Mouse (Mus musculus) intestine, postnatal 0 days (tissue): ENCODE results near the gene Ppp1r16b. TPM values are rescaled to one million over a fixed set of nuclear protein-coding genes. Genes with fewer than 3 reads are reported as not detected.

Experiments used
- ATAC-seq: fragments of 200-750 bp; cut with Nextera tagmentation; 2 replicates; pipeline ENCODE4 v1.8.0; 2017; ENCODE audit warnings: mild to moderate bottlenecking, moderate TSS enrichment, moderate library complexity
- H3K27ac ChIP-seq: fragments of 300-500 bp; sonication (generic); 2 replicates; pipeline ENCODE4 v1.5.1; 2014; ENCODE audit warnings: mild to moderate bottlenecking, low read depth, low read length, moderate library complexity
- H3K27me3 ChIP-seq: fragments of 300-500 bp; sonication (generic); replicated peaks from 2 replicates; pipeline ENCODE4 v1.6.1; 2014; ENCODE audit warnings: low read length, mixed read lengths; ENCODE audit not compliant: control insufficient read depth, insufficient read depth
- H3K36me3 ChIP-seq: fragments of 300-500 bp; sonication (generic); 2 replicates; pipeline ENCODE4 v1.6.1; 2014; ENCODE audit warnings: mild to moderate bottlenecking, moderate library complexity; ENCODE audit not compliant: control insufficient read depth, insufficient read depth
- H3K4me1 ChIP-seq: fragments of 300-500 bp; sonication (generic); replicated peaks from 2 replicates; pipeline ENCODE4 v1.6.1; 2014; ENCODE audit warnings: antibody characterized with exemption, low read length, mixed read lengths; ENCODE audit not compliant: control insufficient read depth, insufficient read depth
- H3K4me2 ChIP-seq: fragments of 300-500 bp; sonication (generic); replicated peaks from 2 replicates; pipeline ENCODE4 v1.6.1; 2014; ENCODE audit warnings: low read depth, mild to moderate bottlenecking, moderate library complexity
- H3K4me3 ChIP-seq: fragments of 300-500 bp; sonication (generic); 2 replicates; pipeline ENCODE4 v1.5.1; 2014; ENCODE audit warnings: low read depth, low read length
- H3K9ac ChIP-seq: fragments of 300-500 bp; sonication (generic); 2 replicates; pipeline ENCODE4 v1.6.1; 2014; ENCODE audit warnings: mild to moderate bottlenecking, low read depth, low read length
- H3K9me3 ChIP-seq: fragments of 300-500 bp; sonication (generic); 2 replicates; pipeline ENCODE4 v1.6.1; 2016; ENCODE audit warnings: mixed run types; ENCODE audit not compliant: control insufficient read depth
- CTCF ChIP-seq: sonication (generic); IDR thresholded peaks from 2 replicates; pipeline ENCODE4 v1.5.1; 2016; ENCODE audit warnings: low read depth, mild to moderate bottlenecking, control low read depth, antibody characterized with exemption, moderate library complexity
- WGBS: fragments of 180-500 bp; shearing (Covaris S2); extraction: QIAGEN DNeasy Blood & Tissue Kit; methylation state at CpG from one replicate; pipeline ENCODE4 v1.1.7; 2014; 5-methylcytosine and 5-hydroxymethylcytosine counted together
- polyA plus RNA-seq: library from polyadenylated mRNA; unstranded; fragments of >200 nt; fragmentation: Nextera tagmentation; extraction: Ambion mirVana; gene quantifications from 2 replicates; pipeline ENCODE4 v1.2.1, GENCODE M21; 2015

Ppp1r16b gene
- polyA plus RNA-seq, 1 experiment from 2014 or later: 3.3 TPM

DNA sequence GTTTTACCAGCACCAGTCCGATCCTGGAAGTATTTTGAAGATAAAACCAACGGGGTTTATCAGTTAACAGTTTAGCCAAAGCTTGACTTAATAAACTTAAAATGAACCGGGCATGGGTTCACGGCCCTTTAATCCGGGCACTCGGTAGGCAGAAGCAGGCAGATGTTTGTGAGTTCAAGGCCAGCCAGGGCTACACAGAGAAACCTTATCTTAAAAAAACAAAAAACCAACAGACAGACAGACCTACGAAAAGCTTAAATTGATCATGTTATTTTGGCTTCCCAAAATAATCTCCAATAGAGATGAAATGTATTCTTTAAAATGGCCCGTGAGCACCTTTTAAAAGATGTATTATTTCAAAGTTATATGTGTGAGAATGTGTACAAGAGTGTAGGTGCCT, 39.5 kb upstream of the Ppp1r16b start:
- H3K4me2 ChIP-seq: peak overlapping the region; percentile 81
- ATAC-seq: no peak
- H3K4me1 ChIP-seq: no peaks in the 10 kb centered on the region
- no peak for TF ChIP-seq CTCF
- H3K27me3 ChIP-seq: 0 out of 2 replicates have a peak, but pooled peaks cover 11% of the 10 kb centered on the region
- H3K36me3 ChIP-seq: peaks cover 18% of the 10 kb centered on the region
- 0 out of 2 replicates have a peak overlapping the region, but pooled peaks have one; percentile 91 for H3K27ac ChIP-seq
- H3K9ac ChIP-seq: peak overlapping the region; percentile 87
- no peaks in the 10 kb centered on the region for H3K9me3 ChIP-seq
- peak overlapping the region; percentile 99 for H3K4me3 ChIP-seq
- 26% methylated on average over 8 of the region's 8 CpGs for WGBS

DNA sequence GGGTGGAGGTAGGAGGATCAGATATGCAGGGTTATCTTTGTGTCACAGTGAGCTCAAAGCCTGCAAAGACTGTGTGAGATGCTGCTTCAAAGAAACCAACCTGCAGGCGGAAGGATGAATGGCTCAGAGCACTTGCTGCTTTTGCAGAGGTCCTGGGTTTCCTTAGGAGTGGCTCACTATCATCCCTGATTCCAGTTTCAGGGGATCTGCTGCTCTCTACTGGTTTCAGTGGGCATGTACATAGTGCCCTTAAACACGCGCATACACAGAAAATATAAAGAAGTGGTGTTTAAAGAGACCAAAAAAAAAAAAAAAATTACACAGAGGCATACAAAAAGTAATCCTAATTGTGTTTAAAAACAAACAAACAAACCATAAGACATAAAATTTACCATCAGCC, 36.3 kb upstream of the Ppp1r16b start:
- no peaks in the 10 kb centered on the region for H3K9me3 ChIP-seq
- H3K4me2 ChIP-seq: no peak overlapping the region
- H3K27ac ChIP-seq: no peak overlapping the region
- ATAC-seq: no peak
- no peaks in the 10 kb centered on the region for H3K27me3 ChIP-seq
- peaks cover 48% of the 10 kb centered on the region for H3K36me3 ChIP-seq
- WGBS: 74% methylated on average over 3 of the region's 3 CpGs
- H3K4me1 ChIP-seq: no peaks in the 10 kb centered on the region
- no peak overlapping the region for H3K9ac ChIP-seq
- H3K4me3 ChIP-seq: no peak overlapping the region
- TF ChIP-seq CTCF: peak; percentile 63

- H3K4me3 ChIP-seq: no peak overlapping the region
- H3K36me3 ChIP-seq: peaks cover 51% of the 10 kb centered on the region
- no peaks in the 10 kb centered on the region for H3K4me1 ChIP-seq
- H3K27me3 ChIP-seq: no peaks in the 10 kb centered on the region
- no peak overlapping the region for H3K27ac ChIP-seq
- ATAC-seq: no peak
- H3K9ac ChIP-seq: no peak overlapping the region
- WGBS: 60% methylated on average over 1 of the region's 1 CpGs
- no peak overlapping the region for H3K4me2 ChIP-seq
- TF ChIP-seq CTCF: peak; percentile 76
- no peaks in the 10 kb centered on the region for H3K9me3 ChIP-seq
These were observed 35.8 kb upstream of the Ppp1r16b start for GRCm38 (mm10) chr2:158629414-158629813.

GRCm38 (mm10) chr2:158631873-158632272, 33.3 kb upstream of the Ppp1r16b start:
- Histone ChIP-seq H3K9ac (no peak overlapping the region), H3K4me1 (no peaks in the 10 kb centered on the region), H3K9me3 (no peaks in the 10 kb centered on the region), H3K36me3 (peaks cover 75% of the 10 kb centered on the region), H3K4me3 (no peak overlapping the region), H3K27ac (no peak overlapping the region), H3K27me3 (no peaks in the 10 kb centered on the region), H3K4me2 (no peak overlapping the region)
- no peak for ATAC-seq
- WGBS: 84% methylated on average over 5 of the region's 5 CpGs
- no peak for TF ChIP-seq CTCF

DNA sequence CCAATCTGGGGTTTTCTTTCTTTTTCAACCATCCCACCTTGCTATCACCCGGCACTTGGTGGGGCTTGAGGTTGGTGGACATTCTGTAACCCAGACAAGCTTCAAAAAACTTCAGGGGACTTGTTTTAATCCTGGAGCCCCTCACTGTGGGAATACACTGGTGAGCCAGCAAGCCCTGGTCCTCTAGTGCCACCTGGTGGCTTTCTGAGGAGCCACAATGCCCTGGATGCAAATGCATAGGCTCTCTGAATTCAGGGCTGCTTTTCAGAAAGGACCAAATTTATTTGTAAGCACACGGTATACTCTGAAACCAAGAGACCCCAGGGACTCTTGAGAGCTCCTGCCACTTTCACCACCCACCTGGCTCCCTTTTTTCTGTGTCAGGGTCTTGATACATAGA, 23.3 kb upstream of the Ppp1r16b start:
- Histone ChIP-seq H3K9me3 (no peaks in the 10 kb centered on the region), H3K4me3 (no peak overlapping the region), H3K4me2 (no peak overlapping the region), H3K4me1 (no peaks in the 10 kb centered on the region), H3K27me3 (no peaks in the 10 kb centered on the region), H3K36me3 (peaks cover 33% of the 10 kb centered on the region), H3K9ac (no peak overlapping the region), H3K27ac (no peak overlapping the region)
- ATAC-seq: no peak
- 17% methylated on average over 2 of the region's 2 CpGs for WGBS
- TF ChIP-seq CTCF: peak; percentile 90

DNA sequence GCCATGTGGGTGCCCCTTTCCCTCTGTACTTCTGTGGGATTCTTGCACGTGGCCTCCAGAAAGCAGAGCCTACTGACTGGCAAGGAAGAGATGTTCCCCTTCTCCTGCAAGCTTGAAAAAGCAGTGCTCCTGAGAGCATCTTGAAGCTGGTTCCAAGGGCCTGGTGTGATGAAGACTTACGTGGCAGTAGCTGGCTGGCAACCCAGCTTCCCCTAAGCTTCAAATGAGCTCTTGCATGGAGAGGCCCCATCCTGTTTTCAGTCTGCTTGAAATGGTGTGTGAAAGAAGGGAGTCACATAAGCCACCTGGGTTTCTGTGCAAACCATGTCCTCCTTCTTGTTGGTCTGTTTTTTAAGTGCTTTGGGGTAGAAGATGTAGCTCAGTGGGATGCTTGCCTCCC, 22.6 kb upstream of the Ppp1r16b start:
- no peak overlapping the region for H3K27ac ChIP-seq

GRCm38 (mm10) chr2:158643791-158644190, 21.4 kb upstream of the Ppp1r16b start:
- H3K27ac ChIP-seq: no peak overlapping the region
- WGBS: 72% methylated on average over 3 of the region's 3 CpGs
- H3K27me3 ChIP-seq: no peaks in the 10 kb centered on the region
- no peaks in the 10 kb centered on the region for H3K9me3 ChIP-seq
- no peak for TF ChIP-seq CTCF
- H3K4me2 ChIP-seq: no peak overlapping the region
- ATAC-seq: no peak
- H3K4me3 ChIP-seq: no peak overlapping the region
- peaks cover 14% of the 10 kb centered on the region for H3K36me3 ChIP-seq
- H3K4me1 ChIP-seq: no peaks in the 10 kb centered on the region
- H3K9ac ChIP-seq: no peak overlapping the region

More for the DNA sequence above, 22.6 kb upstream of the Ppp1r16b start:
- Histone ChIP-seq H3K9ac (no peak overlapping the region), H3K4me2 (no peak overlapping the region), H3K4me3 (no peak overlapping the region), H3K36me3 (peaks cover 26% of the 10 kb centered on the region), H3K4me1 (no peaks in the 10 kb centered on the region), H3K27me3 (no peaks in the 10 kb centered on the region), H3K9me3 (no peaks in the 10 kb centered on the region)
- ATAC-seq: no peak
- no peak for TF ChIP-seq CTCF
- WGBS: 94% methylated on average over 2 of the region's 2 CpGs
